Mouse (Mus musculus) small intestine, adult 2 months (tissue): ENCODE measurements at regions not wholly inside any gene's neighbourhood (a gene's known extent, or its start where the extent isn't known, plus 50 kb on each side); places are given as distances from the start of the nearest gene placed in this dataset.

Experiments
- CTCF ChIP-seq: fragments of 200-500 bp; IDR thresholded peaks from 2 replicates; pipeline ENCODE4 v1.5.1; 2012; ENCODE audit warnings: low read depth, mild to moderate bottlenecking, control low read depth, inconsistent platforms, low read length, moderate library complexity, mixed read lengths; ENCODE audit not compliant: insufficient replicate concordance, insufficient read length; ENCODE audit errors: extremely low read depth
- POLR2A ChIP-seq: fragments of 200-500 bp; IDR thresholded peaks from 2 replicates; pipeline ENCODE4 v1.6.1; 2012; ENCODE audit warnings: low read depth, mild to moderate bottlenecking, control low read depth, inconsistent platforms, low read length, moderate library complexity

GRCm38 (mm10) chr13:99124141-99124540 lies 60.5 kb upstream of the Zfp366 start:
- TF ChIP-seq CTCF (no peak), POLR2A (no peak)
